Mouse (Mus musculus) left cerebral cortex, postnatal 4 days (tissue): ENCODE results near the gene Slc22a4. TPM values are rescaled to one million over a fixed set of nuclear protein-coding genes. Genes with fewer than 3 reads are reported as not detected.
"Not testable (repeated sequence)": the region's sequence is repeated elsewhere in the genome, so short reads cannot be mapped to it uniquely, and the experiment has no call there.

ENCODE experiments used
- DNase-seq: peaks from one replicate; pipeline ENCODE4 v3.0.0-alpha.2; 2022
- intact Hi-C: fragments of 180-260 bp; cut with DNase I; formaldehyde crosslinking; loops from one replicate; pipeline ENCODE4 v1.15.1; 2025
- total RNA-seq, 2 experiments: library from RNA; stranded (reverse); gene quantifications; 2 replicates each; pipeline ENCODE4 v1.2.3; 2021

The Slc22a4 gene
- total RNA-seq, 2 experiments from 2014 or later = 4.0 to 4.7 TPM

- intact Hi-C loops = no loop called here
- no peak for DNase-seq
Observed at GRCm38 (mm10) chr11:53954653-53955052, 73.2 kb downstream of the Slc22a4 start.

GRCm38 (mm10) chr11:53950133-53950532 is 77.8 kb downstream of the Slc22a4 start:
- DNase-seq, intact Hi-C loops: not testable (repeated sequence)

Other genes starting within 250 kb of the Slc22a4 start
- 1 to 10 TPM; 1.1 to 1.3 TPM for gene Gm12216, start 168.8 kb downstream of the Slc22a4 start, total RNA-seq
- 10 to 100 TPM; 17.2 to 19.6 TPM for gene Slc22a5, start 136.4 kb downstream of the Slc22a4 start, total RNA-seq
- 1 to 10 TPM; 4.1 to 5.7 TPM for gene Slc22a21, start 47.8 kb downstream of the Slc22a4 start, total RNA-seq
- gene Pdlim4, start 40.9 kb upstream of the Slc22a4 start, total RNA-seq = 10 to 100 TPM; 11.9 to 13.5 TPM
- gene P4ha2, start 72.0 kb upstream of the Slc22a4 start, total RNA-seq = 10 to 100 TPM; 14.4 to 15.7 TPM
- not detected for gene Csf2, start 221.6 kb upstream of the Slc22a4 start, total RNA-seq
- gene Il3, start 239.2 kb upstream of the Slc22a4 start, total RNA-seq = not detected